Mouse (Mus musculus) C2C12 (cell line): ENCODE results near the gene Mpi. TPM values are rescaled to one million over a fixed set of nuclear protein-coding genes. Genes with fewer than 3 reads are reported as not detected.

ENCODE experiments used
- H3K27me3 ChIP-seq: one replicate; pipeline ENCODE4 v1.6.1; 2011; ENCODE audit not compliant: control insufficient read depth, insufficient read depth, insufficient read length
- H3K36me3 ChIP-seq: one replicate; pipeline ENCODE4 v1.6.1; 2011; ENCODE audit not compliant: control insufficient read depth, insufficient read depth
- H3K4me3 ChIP-seq: one replicate; pipeline ENCODE4 v1.5.1; 2011; ENCODE audit warnings: mild to moderate bottlenecking, control low read depth; ENCODE audit not compliant: poor library complexity, insufficient read depth, severe bottlenecking
- H3K79me2 ChIP-seq: one replicate; pipeline ENCODE4 v1.6.1; 2011; ENCODE audit not compliant: control insufficient read depth, insufficient read depth
- H3K79me3 ChIP-seq: one replicate; pipeline ENCODE4 v1.6.1; 2011; ENCODE audit warnings: low read depth, control low read depth
- H3ac ChIP-seq: one replicate; pipeline ENCODE3; 2011; ENCODE audit warnings: low read depth; ENCODE audit not compliant: control insufficient read depth, insufficient read length
- CEBPB ChIP-seq: IDR thresholded peaks from one replicate; pipeline ENCODE4 v1.6.1; 2011; ENCODE audit warnings: low read depth, mild to moderate bottlenecking, control low read depth, moderate library complexity
- CTCF ChIP-seq: IDR thresholded peaks from one replicate; pipeline ENCODE4 v1.5.1; 2011; ENCODE audit not compliant: control insufficient read depth, insufficient read depth, insufficient read length
- FOSL1 ChIP-seq: IDR thresholded peaks from one replicate; pipeline ENCODE4 v1.8.0; 2011; ENCODE audit warnings: mild to moderate bottlenecking, low read length; ENCODE audit not compliant: poor library complexity, insufficient read depth, severe bottlenecking
- MAX ChIP-seq: IDR thresholded peaks from one replicate; pipeline ENCODE4 v1.6.1; 2011; ENCODE audit warnings: mild to moderate bottlenecking, control low read depth
- MYOD1 ChIP-seq: IDR thresholded peaks from one replicate; pipeline ENCODE4 v1.6.1; 2011; ENCODE audit warnings: low read depth; ENCODE audit not compliant: control insufficient read depth, insufficient read length
- MYOG ChIP-seq: IDR thresholded peaks from one replicate; pipeline ENCODE4 v1.6.1; 2011; ENCODE audit not compliant: control insufficient read depth, insufficient read length; ENCODE audit errors: extremely low read depth
- USF1 ChIP-seq: IDR thresholded peaks from one replicate; pipeline ENCODE4 v1.6.1; 2011; ENCODE audit warnings: low read depth, mild to moderate bottlenecking, control low read depth, moderate library complexity
- polyA plus RNA-seq: library from polyadenylated mRNA; unstranded; fragments of >200 nt; fragmentation: generic; extraction: Trizol; gene quantifications from one replicate; pipeline ENCODE4 v1.2.1, GENCODE M21; 2012; ENCODE audit warnings: missing spikeins

The Mpi gene
- polyA plus RNA-seq, 1 experiment: 35.7 TPM

DNA sequence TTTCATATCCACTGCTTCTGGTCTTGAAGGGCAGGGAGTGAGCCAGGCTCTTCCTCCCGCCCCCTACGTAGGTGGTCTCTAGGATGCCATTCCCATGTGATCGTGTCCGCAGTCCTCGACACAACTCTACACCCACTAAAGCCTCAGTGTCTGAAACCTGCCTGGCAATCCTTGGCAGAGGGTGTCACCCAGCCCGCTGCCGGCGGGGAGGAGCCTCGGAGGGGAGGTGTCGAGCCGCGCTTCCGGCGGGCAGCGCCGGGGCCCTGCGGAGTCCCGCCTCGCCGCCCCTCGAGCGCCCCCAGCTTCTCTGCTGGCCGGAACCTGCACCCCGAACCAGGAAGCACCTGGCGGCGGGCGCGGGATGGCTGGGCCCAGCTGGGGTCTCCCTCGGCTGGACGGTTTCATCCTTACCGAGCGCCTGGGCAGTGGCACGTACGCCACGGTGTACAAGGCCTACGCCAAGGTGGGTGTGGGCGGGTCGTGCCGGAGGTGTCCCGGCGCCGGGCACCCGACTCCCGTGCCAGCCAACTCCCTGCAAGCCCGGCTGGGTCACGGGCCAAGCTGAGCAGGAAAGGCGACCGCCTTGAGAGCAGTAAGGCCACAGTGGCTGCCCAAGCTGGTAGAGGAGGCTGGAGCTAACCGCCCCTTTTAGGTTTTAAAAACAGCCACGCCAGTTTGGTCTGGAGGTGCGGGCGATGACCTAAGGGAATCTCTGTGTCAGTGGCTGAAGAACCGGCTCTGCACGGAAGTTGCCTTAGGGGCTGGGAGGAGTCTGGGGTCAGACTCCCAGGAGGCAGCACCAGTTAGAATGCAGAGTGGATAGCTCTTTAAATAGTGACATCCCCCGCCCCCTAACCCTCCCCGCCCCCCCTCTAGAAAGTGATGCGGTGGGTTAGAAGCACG lies 36.9 kb upstream of the Mpi start, which contains the start of gene Ulk3:
Gene Ulk3, plus strand, starts transcription at position 229 of the 903 bp plus-strand sequence.
- peak within 1 kb of the TSS; percentile 87 for H3ac ChIP-seq
- peak within 1 kb of the TSS; percentile 51 for H3K4me3 ChIP-seq
- no peaks in the 10 kb centered on the region for H3K79me3 ChIP-seq
- peaks cover 4% of the 10 kb centered on the region for H3K36me3 ChIP-seq
- no peaks in the 10 kb centered on the region for H3K27me3 ChIP-seq
- TF ChIP-seq FOSL1: no peak
- TF ChIP-seq MYOD1: no peak
- TF ChIP-seq MYOG: no peak
- TF ChIP-seq CTCF: peak; percentile 41
- no peak for TF ChIP-seq CEBPB
- TF ChIP-seq MAX: peak; percentile 23
- peaks cover 17% of the 10 kb centered on the region for H3K79me2 ChIP-seq

DNA sequence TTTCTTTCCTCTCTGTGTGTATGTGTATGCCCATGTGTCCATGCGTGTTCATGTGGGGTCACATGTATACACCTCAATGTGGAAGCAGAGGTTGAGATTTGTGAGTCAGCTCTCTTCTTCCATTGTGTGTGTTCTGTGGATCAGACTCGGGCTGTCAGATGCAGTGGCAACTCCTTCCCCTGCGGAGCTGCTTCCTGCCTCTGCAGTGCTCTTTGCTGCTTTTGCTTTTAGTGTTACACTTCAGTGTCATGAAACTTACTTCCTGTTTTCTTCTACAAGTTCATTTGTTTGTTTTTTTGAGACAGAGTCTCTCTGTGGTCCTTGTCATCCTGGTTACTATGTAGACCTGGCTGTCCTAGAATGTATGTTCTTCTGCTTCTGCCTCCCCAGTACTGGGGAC lies 32.4 kb upstream of the Mpi start:
- Histone ChIP-seq H3K36me3 (peaks cover 21% of the 10 kb centered on the region), H3ac (no peak overlapping the region), H3K79me2 (peaks cover 1% of the 10 kb centered on the region), H3K27me3 (no peaks in the 10 kb centered on the region), H3K4me3 (no peak overlapping the region), H3K79me3 (no peaks in the 10 kb centered on the region)
- TF ChIP-seq CTCF (no peak), MYOG (no peak), MYOD1 (no peak), CEBPB (no peak), USF1 (no peak), MAX (no peak), FOSL1 (no peak)

- TF ChIP-seq FOSL1 (no peak), USF1 (no peak), MYOG (no peak), CTCF (no peak)
- H3K27me3 ChIP-seq: no peaks in the 10 kb centered on the region
- H3K79me2 ChIP-seq: no peaks in the 10 kb centered on the region
- no peaks in the 10 kb centered on the region for H3K79me3 ChIP-seq
- peaks cover 12% of the 10 kb centered on the region for H3K36me3 ChIP-seq
- no peak overlapping the region for H3ac ChIP-seq
- no peak overlapping the region for H3K4me3 ChIP-seq
These were observed 24.7 kb upstream of the Mpi start for GRCm38 (mm10) chr9:57577144-57577849.

DNA sequence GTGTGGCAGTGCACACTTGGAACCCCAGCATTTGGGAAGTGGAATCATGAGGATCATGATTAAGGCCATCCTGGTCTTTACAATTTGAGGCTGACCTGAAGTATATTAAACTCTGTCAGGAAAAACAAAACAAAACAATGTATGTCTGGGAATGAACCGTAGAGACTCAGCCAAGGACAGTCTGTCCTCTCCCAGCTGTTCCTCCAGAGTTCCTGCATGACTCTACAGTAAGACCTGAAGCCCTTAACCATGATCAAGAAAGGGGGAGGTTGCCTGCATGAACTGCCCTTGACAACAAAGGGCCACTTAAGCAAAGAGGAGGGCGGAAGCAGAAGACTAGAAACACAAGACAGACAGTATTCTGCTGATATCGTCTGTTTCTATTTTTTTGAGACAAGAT lies 23.0 kb upstream of the Mpi start:
- H3K36me3 ChIP-seq: peaks cover 5% of the 10 kb centered on the region
- no peaks in the 10 kb centered on the region for H3K27me3 ChIP-seq
- TF ChIP-seq CEBPB (no peak), MYOG (no peak), FOSL1 (no peak), USF1 (no peak), CTCF (no peak), MAX (no peak), MYOD1 (no peak)
- H3K4me3 ChIP-seq: no peak overlapping the region
- no peaks in the 10 kb centered on the region for H3K79me2 ChIP-seq
- H3ac ChIP-seq: no peak overlapping the region
- no peaks in the 10 kb centered on the region for H3K79me3 ChIP-seq

DNA sequence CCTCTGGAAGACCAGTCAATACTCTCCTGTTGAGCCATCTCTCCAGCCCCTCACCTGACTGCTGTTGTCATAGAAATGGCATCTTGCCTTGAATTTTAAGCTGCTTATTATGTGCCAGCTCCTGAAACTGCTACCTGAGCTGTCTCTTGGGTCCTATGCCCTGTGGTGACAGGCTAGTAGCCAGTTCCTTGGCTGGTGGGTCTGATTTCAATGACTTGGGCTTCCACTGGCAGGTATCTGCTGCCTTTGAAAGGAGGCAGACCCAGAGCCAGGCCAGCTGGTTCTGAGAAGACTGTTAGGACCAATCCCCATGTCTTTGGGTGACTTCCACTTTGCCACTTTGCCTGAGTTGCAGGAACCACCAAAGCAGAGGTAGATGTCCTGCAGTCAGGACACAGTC lies 21.8 kb upstream of the Mpi start:
- Histone ChIP-seq H3K36me3 (peaks cover 9% of the 10 kb centered on the region), H3K27me3 (no peaks in the 10 kb centered on the region)

More for the DNA sequence above, 21.8 kb upstream of the Mpi start:
- H3K4me3 ChIP-seq: no peak overlapping the region
- H3ac ChIP-seq: no peak overlapping the region
- no peaks in the 10 kb centered on the region for H3K79me3 ChIP-seq
- no peak for TF ChIP-seq MYOG
- TF ChIP-seq MYOD1: no peak
- TF ChIP-seq FOSL1: no peak
- TF ChIP-seq MAX: no peak
- TF ChIP-seq CTCF: no peak
- no peak for TF ChIP-seq CEBPB
- no peak for TF ChIP-seq USF1
- no peaks in the 10 kb centered on the region for H3K79me2 ChIP-seq
